Mouse (Mus musculus): ENCODE data around the gene Zdhhc14.

DNA sequence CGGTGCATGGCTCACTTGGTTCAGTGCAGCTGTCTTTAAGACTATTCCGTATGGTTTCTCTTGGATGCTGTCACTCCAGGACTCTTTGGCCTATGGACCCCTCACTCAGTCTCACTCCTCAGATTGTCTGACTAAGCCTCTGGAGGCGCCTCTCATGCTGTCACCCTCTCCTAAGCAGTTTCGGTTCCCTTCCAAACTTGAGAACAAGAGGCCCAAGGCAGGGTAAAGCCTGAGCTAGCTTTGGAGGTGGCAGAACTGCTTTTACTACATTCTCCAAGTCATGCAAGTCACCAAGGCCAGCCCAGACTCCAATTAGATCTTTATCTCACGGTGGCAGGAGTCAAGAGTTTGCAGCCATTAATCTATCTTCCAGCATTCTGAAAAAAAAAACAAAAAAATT is 82.3 kb downstream of the Zdhhc14 start:
- TF ChIP-seq CTCF (IDR thresholded peaks at IDR 0.05; ENCODE audit: low read depth): no peak
- TF ChIP-seq EP300 (IDR thresholded peaks at IDR 0.05; ENCODE audit: low read depth): no peak
